Mouse (Mus musculus) hindbrain, embryonic 14.5 days (tissue): ENCODE results near the gene Pim3. TPM values are rescaled to one million over a fixed set of nuclear protein-coding genes. Genes with fewer than 3 reads are reported as not detected.
A peak's percentile ranks its signal among the peaks of the same experiment; 100 is the strongest.

Source experiments
- ATAC-seq: fragments of 200-750 bp; cut with Nextera tagmentation; 2 replicates; pipeline ENCODE4 v1.8.0; 2017; ENCODE audit warnings: moderate number of reproducible peaks, mild to moderate bottlenecking, moderate TSS enrichment, moderate library complexity; ENCODE audit not compliant: low FRiP score
- DNase-seq: peaks from one replicate; pipeline ENCODE4 v3.0.0-alpha.2; 2015; ENCODE audit warnings: low spot score
- H3K27ac ChIP-seq: fragments of 300-500 bp; sonication (generic); 2 replicates; pipeline ENCODE4 v1.5.1; 2014; ENCODE audit warnings: mild to moderate bottlenecking, moderate library complexity
- H3K27me3 ChIP-seq: fragments of 300-500 bp; sonication (generic); 2 replicates; pipeline ENCODE4 v1.6.1; 2014; ENCODE audit warnings: mild to moderate bottlenecking, low read length, mixed read lengths; ENCODE audit not compliant: control insufficient read depth, insufficient read depth
- H3K36me3 ChIP-seq: fragments of 300-500 bp; sonication (generic); replicated peaks from 2 replicates; pipeline ENCODE4 v1.6.1; 2014; ENCODE audit not compliant: control insufficient read depth, insufficient read depth
- H3K4me1 ChIP-seq: fragments of 300-500 bp; sonication (generic); replicated peaks from 2 replicates; pipeline ENCODE4 v1.6.1; 2014; ENCODE audit warnings: antibody characterized with exemption, low read length, mixed read lengths; ENCODE audit not compliant: control insufficient read depth, insufficient read depth
- H3K4me2 ChIP-seq: fragments of 300-500 bp; sonication (generic); replicated peaks from 2 replicates; pipeline ENCODE4 v1.6.1; 2014; ENCODE audit warnings: mild to moderate bottlenecking, moderate library complexity
- H3K4me3 ChIP-seq: fragments of 300-500 bp; sonication (generic); replicated peaks from 2 replicates; pipeline ENCODE4 v1.5.1; 2014; ENCODE audit warnings: mild to moderate bottlenecking, low read length
- H3K9ac ChIP-seq: fragments of 300-500 bp; sonication (generic); 2 replicates; pipeline ENCODE4 v1.6.1; 2014
- H3K9me3 ChIP-seq: fragments of 300-500 bp; sonication (generic); 2 replicates; pipeline ENCODE4 v1.6.1; 2016; ENCODE audit warnings: low read length; ENCODE audit not compliant: control insufficient read depth
- WGBS: fragments of 180-500 bp; shearing (Covaris S2); extraction: QIAGEN DNeasy Blood & Tissue Kit; methylation state at CpG from one replicate; pipeline ENCODE4 v1.1.7; 2014; 5-methylcytosine and 5-hydroxymethylcytosine counted together
- polyA plus RNA-seq: library from polyadenylated mRNA; unstranded; fragments of >200 nt; fragmentation: Nextera tagmentation; extraction: Ambion mirVana; gene quantifications from 2 replicates; pipeline ENCODE4 v1.2.1, GENCODE M21; 2014

Pim3 gene
- polyA plus RNA-seq, 1 experiment from 2014 or later: 52.1 TPM

- H3K36me3 ChIP-seq: peaks cover 16% of the 10 kb centered on the region
- no peak overlapping the region for H3K4me3 ChIP-seq
- no peak for ATAC-seq
- no peak overlapping the region for H3K9ac ChIP-seq
- no peak overlapping the region for H3K4me2 ChIP-seq
- H3K9me3 ChIP-seq: no peaks in the 10 kb centered on the region
- H3K27ac ChIP-seq: no peak overlapping the region
- peaks cover 22% of the 10 kb centered on the region for H3K4me1 ChIP-seq
- DNase-seq: no peak
- H3K27me3 ChIP-seq: no peaks in the 10 kb centered on the region
- 97% methylated on average over 3 of the region's 3 CpGs for WGBS
Observed at GRCm38 (mm10) chr15:88860781-88861180, 1.2 kb upstream of the Pim3 start.

DNA sequence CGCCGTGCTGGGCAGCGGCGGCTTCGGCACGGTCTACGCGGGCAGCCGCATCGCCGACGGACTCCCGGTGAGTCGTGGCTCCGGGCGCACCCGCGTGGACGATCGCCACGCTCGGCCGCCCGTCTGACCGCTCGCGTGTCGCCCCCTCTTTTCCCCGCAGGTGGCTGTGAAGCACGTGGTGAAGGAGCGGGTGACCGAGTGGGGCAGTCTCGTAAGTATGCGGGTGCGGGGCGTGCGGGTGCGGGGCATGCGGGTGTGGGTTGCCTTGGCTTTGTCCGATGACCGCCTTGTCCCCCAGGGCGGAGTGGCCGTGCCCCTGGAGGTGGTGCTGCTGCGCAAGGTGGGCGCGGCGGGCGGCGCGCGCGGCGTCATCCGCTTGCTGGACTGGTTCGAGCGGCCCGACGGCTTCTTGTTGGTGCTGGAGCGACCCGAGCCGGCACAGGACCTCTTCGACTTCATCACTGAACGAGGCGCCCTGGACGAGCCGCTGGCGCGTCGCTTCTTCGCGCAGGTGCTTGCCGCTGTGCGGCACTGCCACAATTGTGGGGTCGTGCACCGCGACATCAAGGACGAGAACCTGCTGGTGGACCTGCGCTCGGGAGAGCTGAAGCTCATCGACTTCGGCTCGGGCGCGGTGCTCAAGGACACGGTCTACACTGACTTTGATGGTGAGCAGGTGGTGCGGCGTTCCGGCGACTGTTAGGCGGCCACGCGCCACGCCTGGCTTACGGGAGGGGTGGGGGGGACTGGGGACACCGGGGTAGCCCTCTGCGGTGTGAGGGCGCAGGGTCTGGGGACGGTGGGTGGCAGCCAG is 1.1 kb downstream of the Pim3 start:
- Histone ChIP-seq H3K36me3 (peaks cover 31% of the 10 kb centered on the region), H3K9me3 (no peaks in the 10 kb centered on the region), H3K27me3 (no peaks in the 10 kb centered on the region), H3K4me3 (peak overlapping the region; percentile 97), H3K9ac (peak overlapping the region; percentile 94), H3K4me2 (peak overlapping the region; percentile 88), H3K27ac (peak overlapping the region; percentile 98), H3K4me1 (peaks cover 22% of the 10 kb centered on the region)
- WGBS: under 1% methylated on average over 88 of the region's 98 CpGs
- 0 out of 2 replicates have a peak, but pooled peaks have one; percentile 2 for ATAC-seq
- DNase-seq: peak; percentile 34

GRCm38 (mm10) chr15:88863695-88864231 is 1.8 kb downstream of the Pim3 start:
- no peaks in the 10 kb centered on the region for H3K9me3 ChIP-seq
- H3K4me2 ChIP-seq: peak overlapping the region; percentile 88
- H3K27ac ChIP-seq: peak overlapping the region; percentile 98
- H3K4me1 ChIP-seq: peaks cover 22% of the 10 kb centered on the region
- peaks cover 31% of the 10 kb centered on the region for H3K36me3 ChIP-seq
- peak overlapping the region; percentile 97 for H3K4me3 ChIP-seq
- DNase-seq: peak; percentile 78
- peak; percentile 68 for ATAC-seq
- H3K9ac ChIP-seq: peak overlapping the region; percentile 94
- no peaks in the 10 kb centered on the region for H3K27me3 ChIP-seq
- WGBS: 0% methylated on average over 27 of the region's 39 CpGs

GRCm38 (mm10) chr15:88864270-88865030 is 2.5 kb downstream of the Pim3 start:
- peak overlapping the region; percentile 94 for H3K9ac ChIP-seq
- H3K27me3 ChIP-seq: no peaks in the 10 kb centered on the region
- H3K4me1 ChIP-seq: peaks cover 22% of the 10 kb centered on the region
- H3K4me3 ChIP-seq: peak overlapping the region; percentile 97
- DNase-seq (no peak), ATAC-seq (0 out of 2 replicates have a peak, but pooled peaks have one; percentile 1)
- H3K27ac ChIP-seq: peak overlapping the region; percentile 98
- WGBS: 35% methylated on average over 22 of the region's 22 CpGs
- no peaks in the 10 kb centered on the region for H3K9me3 ChIP-seq
- peaks cover 31% of the 10 kb centered on the region for H3K36me3 ChIP-seq
- H3K4me2 ChIP-seq: peak overlapping the region; percentile 88

DNA sequence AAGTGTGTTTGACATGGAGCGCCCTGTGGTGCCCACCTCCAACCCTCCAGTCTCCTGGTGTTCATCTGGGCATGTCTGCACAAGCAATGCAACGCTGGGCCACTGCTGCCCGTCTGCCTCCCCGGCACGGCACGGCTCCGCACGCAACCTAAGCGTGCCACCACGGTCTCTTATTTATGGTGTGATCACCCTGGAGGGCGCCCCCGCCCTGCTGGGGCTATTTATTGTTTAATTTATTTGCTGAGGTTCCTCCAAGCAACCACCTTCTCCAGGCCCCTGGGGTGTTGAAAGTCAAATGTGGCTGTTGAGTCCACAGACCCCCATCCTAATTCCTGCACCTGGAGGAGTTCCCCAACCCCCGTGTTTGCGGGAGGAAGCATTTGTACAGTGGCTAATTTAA is 3.1 kb downstream of the Pim3 start:
- 93% methylated on average over 14 of the region's 14 CpGs for WGBS
- no peaks in the 10 kb centered on the region for H3K9me3 ChIP-seq
- peaks cover 22% of the 10 kb centered on the region for H3K4me1 ChIP-seq
- ATAC-seq: no peak
- peaks cover 31% of the 10 kb centered on the region for H3K36me3 ChIP-seq
- peak overlapping the region; percentile 88; the same call in 1 of the 2 replicates for H3K4me2 ChIP-seq
- no peak overlapping the region for H3K27ac ChIP-seq
- H3K4me3 ChIP-seq: 0 out of 2 replicates have a peak overlapping the region, but pooled peaks have one; percentile 97
- no peak for DNase-seq
- H3K27me3 ChIP-seq: no peaks in the 10 kb centered on the region
- H3K9ac ChIP-seq: 0 out of 2 replicates have a peak overlapping the region, but pooled peaks have one; percentile 16

GRCm38 (mm10) chr15:88865888-88866695 is 4.1 kb downstream of the Pim3 start:
- Histone ChIP-seq H3K4me3 (no peak overlapping the region), H3K4me1 (peaks cover 22% of the 10 kb centered on the region), H3K27me3 (no peaks in the 10 kb centered on the region), H3K36me3 (peaks cover 31% of the 10 kb centered on the region), H3K4me2 (no peak overlapping the region), H3K9me3 (no peaks in the 10 kb centered on the region), H3K27ac (no peak overlapping the region), H3K9ac (no peak overlapping the region)
- 87% methylated on average over 4 of the region's 4 CpGs for WGBS
- no peak for ATAC-seq
- DNase-seq: no peak

GRCm38 (mm10) chr15:88866934-88867356 is 5.0 kb downstream of the Pim3 start:
- no peaks in the 10 kb centered on the region for H3K27me3 ChIP-seq
- no peak overlapping the region for H3K4me2 ChIP-seq
- no peak overlapping the region for H3K4me3 ChIP-seq
- no peak overlapping the region for H3K27ac ChIP-seq
- H3K9ac ChIP-seq: no peak overlapping the region
- peaks cover 17% of the 10 kb centered on the region for H3K4me1 ChIP-seq
- no peak for ATAC-seq
- no peaks in the 10 kb centered on the region for H3K9me3 ChIP-seq
- H3K36me3 ChIP-seq: peaks cover 31% of the 10 kb centered on the region
- WGBS: 65% methylated on average over 7 of the region's 7 CpGs
- DNase-seq: no peak

DNA sequence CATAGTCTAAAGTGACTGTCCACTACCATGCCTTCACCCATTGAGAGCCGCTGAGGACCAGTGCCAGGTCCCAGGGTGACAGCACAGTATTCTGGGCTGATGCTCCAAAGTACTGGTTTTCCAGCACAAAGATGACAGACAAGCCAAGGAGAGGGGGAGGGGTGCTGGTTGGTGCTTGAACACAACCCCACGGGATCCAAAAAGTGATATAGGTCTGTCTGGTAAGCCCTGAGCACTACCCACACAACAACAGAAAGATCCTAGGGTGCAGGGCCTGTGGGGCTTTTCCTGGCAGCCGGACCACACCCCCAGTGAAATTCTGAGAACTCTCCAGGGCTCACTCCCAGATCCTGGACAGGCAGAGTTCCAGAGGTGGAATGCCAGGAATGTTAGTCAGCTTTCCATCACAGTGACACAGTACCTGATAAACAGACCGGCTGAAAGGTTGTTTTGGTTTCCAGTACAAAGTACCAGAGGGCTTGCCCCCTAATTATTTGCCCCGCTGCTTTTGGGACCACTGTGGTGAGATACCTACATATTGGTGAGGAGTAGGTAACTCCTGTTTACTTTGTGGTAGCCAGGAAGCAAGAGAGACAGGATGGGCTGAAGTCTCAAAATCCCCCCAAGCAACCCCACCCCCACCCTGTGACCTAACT is 5.5 kb downstream of the Pim3 start:
- WGBS: 38% methylated on average over 5 of the region's 5 CpGs
- H3K27me3 ChIP-seq: no peaks in the 10 kb centered on the region
- ATAC-seq (no peak), DNase-seq (no peak)
- peaks cover 31% of the 10 kb centered on the region for H3K36me3 ChIP-seq
- no peak overlapping the region for H3K9ac ChIP-seq
- H3K4me3 ChIP-seq: no peak overlapping the region
- no peak overlapping the region for H3K4me2 ChIP-seq
- H3K4me1 ChIP-seq: peaks cover 17% of the 10 kb centered on the region
- no peak overlapping the region for H3K27ac ChIP-seq
- H3K9me3 ChIP-seq: no peaks in the 10 kb centered on the region
